In genomic region chr19:24101183-24101582, GRCm38 (mm10) we compare ENCODE assay signal across 11 mouse cellular contexts.
A peak's percentile ranks its signal among the peaks of the same experiment; 100 is the strongest.
DNase-seq lines count a peak whose midpoint lies in the region; ATAC-seq and TF ChIP-seq lines count a peak whose summit lies in the region.
"Had no signal": no experiment of that assay in that cellular context is flagged by ENCODE, and none has a peak within 500 bp of the region (broad histone marks: within the 10 kb centered on the region; RNA-seq: fewer than 3 reads in every experiment).

No protein-coding gene starts in this region.

- intact Hi-C loops in heart, adult 2 months (cut with DNase I) = no loop called here

- no peak overlapping the region for H3K4me3 ChIP-seq in heart, adult 2 months
- H3K4me3 ChIP-seq in heart, embryonic 10.5 days = no peak overlapping the region
- H3K4me3 ChIP-seq in lung, embryonic 14.5 days (ENCODE audit: low read depth, low read length) = no peak overlapping the region
- H3K4me3 ChIP-seq in lung, adult 2 months (replicated peaks; ENCODE audit: extremely low read depth, low read depth, low read length) = no peak overlapping the region
- H3K4me3 ChIP-seq: embryonic facial prominence, embryonic 12.5 days; liver, embryonic 13.5 days had no signal

- H3K79me2 ChIP-seq in heart, adult 2 months (replicated peaks; ENCODE audit: control insufficient read depth, insufficient read depth, low read length) = no peaks in the 10 kb centered on the region

- TF ChIP-seq EP300 in heart, adult 2 months (IDR thresholded peaks at IDR 0.05; ENCODE audit: insufficient read depth, low read depth, low read length) = no peak

- no peaks in the 10 kb centered on the region for H3K9me3 ChIP-seq in heart, embryonic 10.5 days
- no peaks in the 10 kb centered on the region for H3K9me3 ChIP-seq in lung, embryonic 14.5 days (ENCODE audit: low read depth, low read length)
- H3K9me3 ChIP-seq: embryonic facial prominence, embryonic 12.5 days; liver, embryonic 13.5 days had no signal

- peak; percentile 68 for TF ChIP-seq CTCF in heart, adult 2 months (IDR thresholded peaks at IDR 0.05)
- TF ChIP-seq CTCF in lung, embryonic 14.5 days (IDR thresholded peaks at IDR 0.05; ENCODE audit: low read depth) = peak; percentile 59
- TF ChIP-seq CTCF in lung, adult 2 months (IDR thresholded peaks at IDR 0.05; ENCODE audit: insufficient read depth, low read length) = no peak

- ATAC-seq in lung, embryonic 14.5 days (ENCODE audit: insufficient read depth) = no peak

- DNase-seq in heart, adult 2 months = no peak
- no peak for DNase-seq in heart, embryonic 10.5 days (ENCODE audit: low spot score)
- DNase-seq in lung, embryonic 14.5 days = peak; percentile 60
- DNase-seq in lung, adult 2 months = no peak
- DNase-seq in ZHBTc4 (ENCODE audit: low read depth, low spot score) = peak; percentile 81
- peak; percentile 16 for DNase-seq in retina, postnatal 7 days (ENCODE audit: low read depth, low spot score)
- DNase-seq in frontal cortex, postnatal 25 days (ENCODE audit: low spot score in 2 of 2) = no peak
- no peak for DNase-seq in spleen, postnatal 36 days (ENCODE audit: low spot score in 2 of 2)
- DNase-seq: kidney, adult 18-20 months; liver, embryonic 13.5 days had no signal

- no peaks in the 10 kb centered on the region for H3K36me3 ChIP-seq in heart, adult 2 months (ENCODE audit: control insufficient read depth, insufficient read depth, low read length)
- peaks cover 68% of the 10 kb centered on the region for H3K36me3 ChIP-seq in heart, embryonic 10.5 days
- H3K36me3 ChIP-seq in lung, embryonic 14.5 days (ENCODE audit: insufficient read depth) = peaks cover 36% of the 10 kb centered on the region

- no peaks in the 10 kb centered on the region for H3K27me3 ChIP-seq in heart, adult 2 months (ENCODE audit: control insufficient read depth, insufficient read depth, low read length)
- no peaks in the 10 kb centered on the region for H3K27me3 ChIP-seq in heart, embryonic 10.5 days (ENCODE audit: insufficient read depth, poor library complexity, severe bottlenecking)
- no peaks in the 10 kb centered on the region for H3K27me3 ChIP-seq in lung, embryonic 14.5 days (ENCODE audit: insufficient read depth, low read length)
- H3K27me3 ChIP-seq: embryonic facial prominence, embryonic 12.5 days; liver, embryonic 13.5 days had no signal

- WGBS in heart, adult 2 months = 78% methylated on average over 6 of the region's 6 CpGs
- WGBS in heart, embryonic 10.5 days = 78% methylated on average over 6 of the region's 6 CpGs
- 75% methylated on average over 6 of the region's 6 CpGs for WGBS in lung, embryonic 14.5 days
- WGBS in lung, adult 2 months = 62% methylated on average over 6 of the region's 6 CpGs

- H3K27ac ChIP-seq in heart, adult 2 months = no peak overlapping the region
- no peak overlapping the region for H3K27ac ChIP-seq in heart, embryonic 10.5 days
- no peak overlapping the region for H3K27ac ChIP-seq in lung, embryonic 14.5 days (ENCODE audit: low read depth)
- H3K27ac ChIP-seq: embryonic facial prominence, embryonic 12.5 days; liver, embryonic 13.5 days had no signal

- H3K9ac ChIP-seq in heart, adult 2 months (ENCODE audit: low read depth, low read length) = no peak overlapping the region
- H3K9ac ChIP-seq in lung, embryonic 14.5 days = no peak overlapping the region
- H3K9ac ChIP-seq: embryonic facial prominence, embryonic 12.5 days; liver, embryonic 13.5 days had no signal

- H3K4me1 ChIP-seq in heart, adult 2 months (ENCODE audit: control insufficient read depth, insufficient read depth, low read length) = no peaks in the 10 kb centered on the region
- H3K4me1 ChIP-seq in heart, embryonic 10.5 days = no peaks in the 10 kb centered on the region
- H3K4me1 ChIP-seq in lung, embryonic 14.5 days (ENCODE audit: insufficient read depth) = no peaks in the 10 kb centered on the region
- H3K4me1 ChIP-seq in lung, adult 2 months (ENCODE audit: control insufficient read depth, insufficient read depth, low read length) = peaks cover 3% of the 10 kb centered on the region
- H3K4me1 ChIP-seq: liver, embryonic 13.5 days had no signal

- no peak for TF ChIP-seq POLR2A in heart, adult 2 months (IDR thresholded peaks at IDR 0.05; ENCODE audit: insufficient read depth, low read depth, low read length)
- no peak for TF ChIP-seq POLR2A in lung, adult 2 months (IDR thresholded peaks at IDR 0.05; ENCODE audit: borderline replicate concordance, extremely low read depth, low read depth, low read length)

- H3K4me2 ChIP-seq in lung, embryonic 14.5 days = no peak overlapping the region
- H3K4me2 ChIP-seq: embryonic facial prominence, embryonic 12.5 days; liver, embryonic 13.5 days had no signal

Comparison
In these comparisons a context has a peak if more than half of its experiments do, and no peak if none do; other contexts are left out.
1. DNase-seq: peak in lung, embryonic 14.5 days (single experiment), ZHBTc4 (single experiment) and retina, postnatal 7 days (single experiment); none in heart, adult 2 months (0 of 2), heart, embryonic 10.5 days (single experiment), lung, adult 2 months (single experiment), frontal cortex, postnatal 25 days (0 of 2) and spleen, postnatal 36 days (0 of 2).